Comparison of ENCODE assay signal across 21 mouse cellular contexts in genomic region chr1:64423256-64423655, GRCm38 (mm10).
"Had no signal": no experiment of that assay in that cellular context is flagged by ENCODE, and none has a peak within 500 bp of the region (broad histone marks: within the 10 kb centered on the region; RNA-seq: fewer than 3 reads in every experiment).

No protein-coding gene starts in this region.

- H3K4me1 ChIP-seq: midbrain, embryonic 10.5 days; stomach, embryonic 15.5 days had no signal

- H3K27me3 ChIP-seq: midbrain, embryonic 12.5 days; neural tube, embryonic 13.5 days; neural tube, embryonic 15.5 days; stomach, embryonic 15.5 days had no signal

- H3K9ac ChIP-seq: lung, embryonic 14.5 days; midbrain, embryonic 12.5 days; neural tube, embryonic 13.5 days; neural tube, embryonic 15.5 days; stomach, embryonic 15.5 days had no signal

- H3K27ac ChIP-seq: midbrain, embryonic 10.5 days; midbrain, embryonic 12.5 days; neural tube, embryonic 13.5 days; neural tube, embryonic 15.5 days; stomach, embryonic 15.5 days; stomach, postnatal 0 days had no signal

- H3K4me2 ChIP-seq: lung, embryonic 14.5 days; midbrain, embryonic 12.5 days; neural tube, embryonic 13.5 days; neural tube, embryonic 15.5 days; stomach, embryonic 15.5 days had no signal

- H3K9me3 ChIP-seq: midbrain, embryonic 10.5 days; midbrain, embryonic 12.5 days; neural tube, embryonic 13.5 days; neural tube, embryonic 15.5 days; stomach, embryonic 15.5 days had no signal

- H3K4me3 ChIP-seq: midbrain, embryonic 10.5 days; midbrain, embryonic 12.5 days; myocyte; neural tube, embryonic 13.5 days; neural tube, embryonic 15.5 days; stomach, embryonic 15.5 days had no signal

- DNase-seq: lung, adult 18-20 months; lung, embryonic 14.5 days; lung, postnatal 10 days; lung, postnatal 4 days; midbrain, embryonic 14.5 days; retina, postnatal 1 day; right cerebral cortex, adult 18-20 months; right cerebral cortex, postnatal 25 days; right cerebral cortex, postnatal 4 days; spleen, adult 18-20 months; thymus, adult 2 months; thymus, postnatal 25 days; thymus, postnatal 4 days had no signal

- ATAC-seq: midbrain, embryonic 16.5 days had no signal

- H3K36me3 ChIP-seq: midbrain, embryonic 10.5 days; midbrain, embryonic 12.5 days; neural tube, embryonic 13.5 days; neural tube, embryonic 15.5 days; stomach, embryonic 15.5 days had no signal
